Mouse (Mus musculus): Measurements from ENCODE around the gene Sept1. TPM values are rescaled to one million over a fixed set of nuclear protein-coding genes. Genes with fewer than 3 reads are reported as not detected.

The Sept1 gene
- total RNA-seq, 2 experiments from 2014 or later: 6.0 to 6.1 TPM

- intact Hi-C loops (cut with DNase I): no loop called here
- DNase-seq (ENCODE audit: extremely low spot score in 1 of 2, low spot score in 2 of 2): no peak
These were observed 9.1 kb downstream of the Sept1 start for GRCm38 (mm10) chr7:127223515-127224478.

- intact Hi-C loops (cut with DNase I): no loop called here
These were observed 9.8 kb downstream of the Sept1 start for GRCm38 (mm10) chr7:127223106-127223505.

GRCm38 (mm10) chr7:127220440-127220839 is 12.5 kb downstream of the Sept1 start:
- intact Hi-C loops (cut with DNase I): no loop called here
- DNase-seq (ENCODE audit: extremely low spot score in 1 of 2, low spot score in 2 of 2): no peak

More at GRCm38 (mm10) chr7:127223106-127223505, 9.8 kb downstream of the Sept1 start:
- no peak for DNase-seq (ENCODE audit: extremely low spot score in 1 of 2, low spot score in 2 of 2)

- intact Hi-C loops (cut with DNase I): no loop called here
- DNase-seq (ENCODE audit: extremely low spot score in 1 of 2, low spot score in 2 of 2): no peak
These were observed 14.3 kb downstream of the Sept1 start for GRCm38 (mm10) chr7:127218670-127219069.

GRCm38 (mm10) chr7:127217901-127218642 is 14.9 kb downstream of the Sept1 start:
- DNase-seq (ENCODE audit: extremely low spot score in 1 of 2, low spot score in 2 of 2): no peak
- intact Hi-C loops (cut with DNase I): no loop called here

- intact Hi-C loops (cut with DNase I): no loop called here
- no peak for DNase-seq (ENCODE audit: extremely low spot score in 1 of 2, low spot score in 2 of 2)
These were observed 15.5 kb downstream of the Sept1 start for GRCm38 (mm10) chr7:127217475-127217874.

- intact Hi-C loops (cut with DNase I): no loop called here
- no peak for DNase-seq (ENCODE audit: extremely low spot score in 1 of 2, low spot score in 2 of 2)
These were observed 16.6 kb downstream of the Sept1 start for GRCm38 (mm10) chr7:127216307-127216706.

GRCm38 (mm10) chr7:127214981-127215871 is 17.7 kb downstream of the Sept1 start:
- DNase-seq (ENCODE audit: extremely low spot score in 1 of 2, low spot score in 2 of 2): no peak
- intact Hi-C loops (cut with DNase I): no loop called here

GRCm38 (mm10) chr7:127214521-127214920 is 18.4 kb downstream of the Sept1 start:
- intact Hi-C loops (cut with DNase I): no loop called here
- DNase-seq (ENCODE audit: extremely low spot score in 1 of 2, low spot score in 2 of 2): no peak

- intact Hi-C loops (cut with DNase I): no loop called here
- no peak for DNase-seq (ENCODE audit: extremely low spot score in 1 of 2, low spot score in 2 of 2)
These were observed 19.0 kb downstream of the Sept1 start for GRCm38 (mm10) chr7:127213930-127214329.

GRCm38 (mm10) chr7:127213485-127213884 is 19.4 kb downstream of the Sept1 start:
- intact Hi-C loops (cut with DNase I): no loop called here
- DNase-seq (ENCODE audit: extremely low spot score in 1 of 2, low spot score in 2 of 2): no peak

GRCm38 (mm10) chr7:127212432-127213250 is 20.3 kb downstream of the Sept1 start:
- DNase-seq (ENCODE audit: extremely low spot score in 1 of 2, low spot score in 2 of 2): no peak
- intact Hi-C loops (cut with DNase I): no loop called here

GRCm38 (mm10) chr7:127211014-127211745 is 21.8 kb downstream of the Sept1 start:
- no peak for DNase-seq (ENCODE audit: extremely low spot score in 1 of 2, low spot score in 2 of 2)
- intact Hi-C loops (cut with DNase I): no loop called here

GRCm38 (mm10) chr7:127210266-127210665 is 22.7 kb downstream of the Sept1 start:
- no peak for DNase-seq (ENCODE audit: extremely low spot score in 1 of 2, low spot score in 2 of 2)

GRCm38 (mm10) chr7:127209851-127210250 is 23.1 kb downstream of the Sept1 start:
- DNase-seq (ENCODE audit: extremely low spot score in 1 of 2, low spot score in 2 of 2): no peak
- intact Hi-C loops (cut with DNase I): no loop called here

More at GRCm38 (mm10) chr7:127210266-127210665, 22.7 kb downstream of the Sept1 start:
- intact Hi-C loops (cut with DNase I): no loop called here

- peak; percentile 96 for DNase-seq (ENCODE audit: extremely low spot score in 1 of 2, low spot score in 2 of 2)
- intact Hi-C loops (cut with DNase I): no loop called here
These were observed 24.1 kb downstream of the Sept1 start, which contains the start of gene Mylpf for GRCm38 (mm10) chr7:127208553-127209438. Mylpf (plus strand) TSS chr7:127208890.

GRCm38 (mm10) chr7:127208295-127208552 is 24.7 kb downstream of the Sept1 start, which contains the start of gene Tbc1d10b:
Tbc1d10b (minus strand) TSS chr7:127208468.
- DNase-seq (ENCODE audit: extremely low spot score in 1 of 2, low spot score in 2 of 2): no peak
- intact Hi-C loops (cut with DNase I): no loop called here
